Mouse (Mus musculus) WW6 (cell line): ENCODE measurements around the gene Gast.
"Not testable (repeated sequence)": the region's sequence is repeated elsewhere in the genome, so short reads cannot be mapped to it uniquely, and the experiment has no call there.

Experiments used
- DNase-seq: peaks from one replicate; pipeline ENCODE4 v3.0.0-alpha.2; 2013; ENCODE audit warnings: low read depth, low spot score

Gast gene

DNA sequence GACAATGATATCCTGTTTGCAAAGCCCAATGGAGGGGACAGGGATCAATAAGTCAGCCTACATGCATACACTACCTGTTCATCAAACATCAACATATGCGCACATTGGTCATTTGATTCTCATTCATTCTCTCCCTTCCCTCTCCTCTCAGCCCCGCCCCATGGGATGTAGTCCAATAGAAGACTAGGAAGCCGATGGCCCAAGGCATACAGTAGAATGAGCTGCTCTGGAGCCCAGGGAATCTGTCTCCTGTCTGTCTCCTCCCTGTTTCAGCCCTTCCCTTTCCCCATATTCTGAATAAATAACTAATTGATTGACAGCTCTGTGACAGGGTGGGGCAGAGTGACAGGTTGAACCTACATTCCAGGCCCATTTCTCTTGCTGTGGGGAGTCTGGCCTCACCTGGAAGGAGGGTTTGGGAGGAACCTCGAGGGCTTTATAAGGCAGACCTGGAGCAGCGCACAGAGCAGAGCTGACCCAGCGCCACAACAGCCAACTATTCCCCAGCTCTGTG is at the start of gene Gast:
Gast (plus strand) TSS at position 464 of the 514 bp plus-strand sequence.
- DNase-seq, result no peak

GRCm38 (mm10) chr11:100284988-100285387 is 49.2 kb upstream of the Gast start:
- no peak for DNase-seq

DNA sequence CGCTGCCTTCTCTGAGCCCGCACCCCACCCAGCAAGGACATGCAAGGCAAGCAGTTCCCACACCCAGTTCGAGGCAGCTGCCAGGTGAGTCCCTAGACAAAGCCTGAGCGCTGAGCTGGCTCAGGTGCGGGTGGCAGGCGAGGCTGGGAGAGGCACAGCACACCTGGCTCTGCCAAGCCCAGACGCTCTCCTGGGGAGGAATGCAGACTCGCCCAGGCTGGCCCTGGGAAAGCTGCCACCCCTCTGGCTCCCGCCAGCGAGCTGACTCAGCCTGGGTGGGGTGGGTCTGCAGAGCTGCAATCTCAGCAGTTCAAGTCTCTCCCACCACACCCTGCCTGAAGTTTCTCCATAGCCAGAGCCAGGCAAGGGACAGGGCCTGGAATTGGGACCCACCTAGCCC is 47.2 kb upstream of the Gast start:
- no peak for DNase-seq

- no peak for DNase-seq
Observed at GRCm38 (mm10) chr11:100288942-100289341, 45.3 kb upstream of the Gast start.

DNA sequence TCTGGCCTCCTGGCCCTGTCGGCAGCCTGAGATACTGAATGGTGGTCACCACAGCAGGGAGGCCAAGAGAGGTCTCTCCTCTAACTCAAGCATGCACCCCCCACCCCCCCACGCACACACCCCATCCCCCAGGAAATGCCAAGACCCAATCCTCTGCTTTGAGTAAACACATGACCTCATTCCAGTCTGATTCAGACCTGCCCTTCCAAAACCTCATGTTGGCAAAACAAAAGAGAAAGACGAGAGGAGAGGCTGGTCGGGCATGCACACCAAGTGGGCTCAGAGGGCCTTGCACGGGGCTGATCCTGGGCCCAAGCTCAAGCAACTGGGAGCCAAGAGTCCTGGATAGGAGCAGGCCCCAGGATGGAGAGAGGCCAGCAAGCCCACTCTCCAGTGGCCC is 44.0 kb upstream of the Gast start:
- no peak for DNase-seq

DNA sequence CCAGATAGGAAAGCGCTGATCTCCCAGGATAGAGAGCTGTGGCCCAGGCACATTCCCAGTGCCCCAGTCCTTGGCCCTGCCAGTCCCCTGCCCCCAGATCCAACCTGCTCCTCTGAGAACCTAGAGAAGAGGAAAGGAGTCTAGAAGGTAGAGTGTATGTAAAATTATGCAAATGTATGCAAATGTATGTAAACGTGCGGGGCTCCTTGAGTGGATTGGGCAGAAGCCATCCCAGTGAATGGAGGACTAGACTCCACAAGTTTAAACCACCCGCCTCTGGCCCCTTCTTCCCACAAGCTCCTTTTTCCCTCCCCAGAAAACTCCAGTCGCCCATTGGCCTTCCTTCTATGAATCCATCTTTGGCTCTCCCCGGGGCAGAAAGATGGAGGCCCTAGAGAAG is 41.3 kb upstream of the Gast start:
- DNase-seq, result no peak

DNA sequence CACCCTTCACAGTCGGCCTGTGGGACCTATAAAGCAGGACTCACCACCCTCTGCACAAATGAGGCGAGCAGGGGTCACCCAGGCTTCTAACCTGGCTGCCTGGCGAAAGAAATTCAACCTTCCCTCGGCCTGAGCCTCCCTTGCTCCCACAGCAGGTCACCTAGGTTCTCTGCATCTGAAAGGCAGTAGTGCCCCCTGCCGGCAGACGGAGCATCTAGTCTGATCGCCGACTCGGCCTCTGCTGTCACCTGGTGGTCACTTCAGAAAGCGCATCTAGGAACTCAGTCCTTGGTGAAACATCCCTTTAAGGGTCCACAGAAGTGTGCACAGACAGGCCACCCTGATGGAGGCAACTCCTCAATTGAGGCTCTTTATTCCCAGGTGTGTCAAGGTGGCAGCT is 38.9 kb upstream of the Gast start:
- DNase-seq, result peak; percentile 89

GRCm38 (mm10) chr11:100297801-100298200 is 36.4 kb upstream of the Gast start:
- no peak for DNase-seq

DNA sequence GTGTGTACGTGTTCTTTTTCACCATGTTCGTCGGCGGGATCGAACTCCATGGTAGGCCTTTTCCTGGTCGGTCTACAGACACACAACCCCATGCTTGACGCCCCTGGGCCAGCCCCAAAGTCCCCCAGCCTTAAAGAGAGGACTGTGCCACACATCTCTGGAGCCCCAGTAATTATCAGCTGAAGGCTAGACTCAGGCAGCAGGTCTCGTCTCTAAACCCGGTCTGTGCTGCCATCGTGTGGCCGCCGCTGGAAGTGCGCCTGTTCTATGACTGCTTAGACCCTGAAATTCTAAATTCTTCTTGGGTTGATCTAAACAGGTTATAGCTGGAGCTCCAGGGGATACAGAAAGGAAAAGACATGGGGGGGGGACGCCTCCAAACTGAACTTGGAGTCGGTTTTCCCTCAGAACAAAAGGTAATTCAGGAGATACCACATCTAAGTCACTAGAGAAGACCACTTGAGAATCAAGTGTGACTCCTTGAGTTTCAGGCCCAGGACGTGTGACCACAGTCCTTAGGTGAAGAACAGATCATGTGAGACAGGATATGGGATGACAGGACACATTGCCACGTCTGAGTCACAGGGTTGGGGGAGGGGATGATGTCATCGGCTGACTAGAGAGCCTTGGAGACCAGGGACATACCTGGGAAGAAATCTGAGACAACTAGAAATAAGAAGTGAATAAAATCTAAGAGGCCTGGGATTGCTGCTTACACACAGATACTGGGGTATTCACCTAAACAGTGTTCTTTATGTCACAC is 35.8 kb upstream of the Gast start:
- no peak for DNase-seq

DNA sequence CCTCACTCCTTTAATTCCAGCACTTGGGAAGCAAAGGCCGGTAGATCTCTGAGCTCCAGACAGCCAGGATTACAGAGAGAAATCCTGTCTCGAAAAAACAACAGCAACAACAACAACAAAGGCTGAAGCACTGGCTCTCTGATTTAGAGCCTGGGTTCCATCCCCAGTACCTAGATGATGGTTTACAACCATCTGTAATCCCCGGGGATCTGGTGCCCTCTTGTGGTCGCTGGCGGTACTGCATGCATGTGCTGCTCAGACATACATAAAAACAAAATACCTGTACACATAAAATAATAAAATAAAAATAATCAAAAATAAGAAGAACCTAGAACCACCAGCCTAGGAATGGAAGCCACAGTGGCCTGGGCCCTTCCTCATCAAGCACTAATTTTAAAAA is 33.9 kb upstream of the Gast start:
- no peak for DNase-seq

GRCm38 (mm10) chr11:100301292-100301691 is 32.9 kb upstream of the Gast start:
- DNase-seq, result no peak

- no peak for DNase-seq
Observed at GRCm38 (mm10) chr11:100307900-100308299, 26.3 kb upstream of the Gast start.

- DNase-seq, result not testable (repeated sequence)
Observed at GRCm38 (mm10) chr11:100308672-100309071, 25.5 kb upstream of the Gast start.

- DNase-seq, result no peak
Observed at GRCm38 (mm10) chr11:100311656-100312055, 22.6 kb upstream of the Gast start.

- DNase-seq, result no peak
Observed at GRCm38 (mm10) chr11:100312096-100312679, 22.0 kb upstream of the Gast start.

GRCm38 (mm10) chr11:100313424-100313823 is 20.8 kb upstream of the Gast start:
- DNase-seq, result no peak

DNA sequence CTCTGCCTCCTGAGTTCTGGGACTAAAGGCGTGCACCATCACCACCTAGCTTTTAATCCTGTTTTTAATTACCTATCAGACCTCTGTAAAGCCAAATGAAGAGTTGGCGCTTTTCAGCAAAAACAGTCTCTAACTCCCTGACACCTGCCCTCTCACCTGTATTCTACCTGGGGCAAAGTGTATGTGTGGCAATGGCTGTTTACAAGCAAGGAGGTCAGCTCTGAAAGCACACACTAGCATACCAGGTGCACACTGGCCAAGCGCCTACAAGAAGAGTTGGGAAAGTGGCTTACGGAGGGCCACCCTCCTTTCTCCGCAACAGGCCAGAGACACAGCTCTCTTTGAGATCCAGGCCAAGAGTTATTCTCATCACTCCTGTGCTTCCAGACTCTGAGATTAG is 18.8 kb upstream of the Gast start:
- no peak for DNase-seq

- no peak for DNase-seq
Observed at GRCm38 (mm10) chr11:100317826-100318380, 16.3 kb upstream of the Gast start.

GRCm38 (mm10) chr11:100318529-100319451 is 15.4 kb upstream of the Gast start:
- no peak for DNase-seq

GRCm38 (mm10) chr11:100319492-100320171 is 14.6 kb upstream of the Gast start, which contains the start of gene Eif1:
TSS of gene Eif1 (plus strand) at chr11:100319885.
- DNase-seq, result peak; percentile 100

GRCm38 (mm10) chr11:100320172-100320630 is 14.0 kb upstream of the Gast start:
- peak; percentile 98 for DNase-seq
